23 mouse cellular contexts compared by ENCODE assay signal in the genomic region with DNA sequence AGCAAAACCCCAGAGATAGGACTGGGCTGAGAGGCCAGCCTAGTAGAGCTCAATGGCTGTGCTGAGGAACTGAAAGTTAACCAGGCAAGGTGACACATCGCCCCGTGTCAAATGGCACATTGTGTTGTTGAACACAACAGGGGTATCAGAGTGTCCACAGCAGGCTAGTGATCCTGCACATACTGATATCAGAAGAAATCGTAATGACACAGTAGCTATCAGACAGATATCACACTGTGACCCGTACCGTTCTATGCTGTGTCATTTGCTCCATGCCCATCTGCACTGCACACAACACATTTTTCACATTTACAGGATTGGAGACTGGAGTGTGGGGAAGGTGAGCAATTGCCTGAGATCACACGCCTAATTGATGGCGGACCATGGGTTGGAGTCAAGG.
"Had no signal": no experiment of that assay in that cellular context is flagged by ENCODE, and none has a peak within 500 bp of the region (broad histone marks: within the 10 kb centered on the region; RNA-seq: fewer than 3 reads in every experiment).

No protein-coding gene starts in this region.

- H3K4me3 ChIP-seq: heart, embryonic 10.5 days; heart, embryonic 12.5 days; hindbrain, embryonic 10.5 days; hindbrain, embryonic 12.5 days; intestine, embryonic 15.5 days; layer of hippocampus, adult 2 months; left cerebral cortex, adult 2 months; limb, embryonic 10.5 days; limb, embryonic 12.5 days had no signal

- DNase-seq: gastrocnemius, postnatal 14 days; gastrocnemius, postnatal 36 days; heart, adult 11 months; heart, postnatal 10 days; heart, postnatal 4 days; kidney, adult 18-20 months; kidney, adult 8-10 months; kidney, postnatal 10 days; kidney, postnatal 25 days; kidney, postnatal 4 days had no signal

- H3K27ac ChIP-seq: heart, embryonic 10.5 days; hindbrain, embryonic 10.5 days; hindbrain, embryonic 12.5 days; hindbrain, embryonic 14.5 days; intestine, embryonic 15.5 days; layer of hippocampus, adult 2 months; left cerebral cortex, adult 2 months; limb, embryonic 10.5 days; limb, embryonic 12.5 days had no signal

- ATAC-seq: hindbrain, embryonic 16.5 days; inflammation-experienced regulatory T-cells, adult 6 months; intestine, embryonic 15.5 days; intestine, postnatal 0 days had no signal

- H3K4me2 ChIP-seq: heart, embryonic 12.5 days; hindbrain, embryonic 12.5 days; hindbrain, embryonic 14.5 days; intestine, embryonic 15.5 days; limb, embryonic 12.5 days had no signal

- H3K27me3 ChIP-seq: hindbrain, embryonic 12.5 days; intestine, embryonic 15.5 days had no signal

- H3K36me3 ChIP-seq: heart, embryonic 10.5 days; heart, embryonic 12.5 days; hindbrain, embryonic 10.5 days; hindbrain, embryonic 12.5 days; intestine, embryonic 15.5 days; limb, embryonic 10.5 days; limb, embryonic 12.5 days had no signal

- H3K9ac ChIP-seq: heart, embryonic 12.5 days; hindbrain, embryonic 12.5 days; hindbrain, embryonic 14.5 days; intestine, embryonic 15.5 days; limb, embryonic 12.5 days had no signal

- H3K9me3 ChIP-seq: heart, embryonic 10.5 days; heart, embryonic 12.5 days; hindbrain, embryonic 10.5 days; hindbrain, embryonic 12.5 days; intestine, embryonic 15.5 days; limb, embryonic 10.5 days; limb, embryonic 12.5 days had no signal
